Mouse (Mus musculus): ENCODE results near the gene Sap30l.
"Not testable (repeated sequence)": the region's sequence is repeated elsewhere in the genome, so short reads cannot be mapped to it uniquely, and the experiment has no call there.

Gene Sap30l

GRCm38 (mm10) chr11:57831281-57831781, 29.9 kb downstream of the Sap30l start:
- no peak for DNase-seq (ENCODE audit: low read depth, low spot score)

GRCm38 (mm10) chr11:57831861-57832260, 30.4 kb downstream of the Sap30l start:
- DNase-seq (ENCODE audit: low read depth, low spot score) = no peak

GRCm38 (mm10) chr11:57832552-57833201, 31.2 kb downstream of the Sap30l start, which contains the start of gene Hand1:
TSS of gene Hand1 (minus strand) at chr11:57832818.
- no peak for DNase-seq (ENCODE audit: low read depth, low spot score)

GRCm38 (mm10) chr11:57833296-57833977, 32.0 kb downstream of the Sap30l start:
- DNase-seq (ENCODE audit: low read depth, low spot score) = no peak

- DNase-seq (ENCODE audit: low read depth, low spot score) = no peak
Measured at GRCm38 (mm10) chr11:57834031-57834430, 32.6 kb downstream of the Sap30l start.

- DNase-seq (ENCODE audit: low read depth, low spot score) = no peak
Measured at GRCm38 (mm10) chr11:57835331-57835730, 33.9 kb downstream of the Sap30l start.

GRCm38 (mm10) chr11:57835931-57836330, 34.5 kb downstream of the Sap30l start:
- DNase-seq (ENCODE audit: low read depth, low spot score) = no peak

GRCm38 (mm10) chr11:57836401-57836800, 35.0 kb downstream of the Sap30l start:
- no peak for DNase-seq (ENCODE audit: low read depth, low spot score)

- no peak for DNase-seq (ENCODE audit: low read depth, low spot score)
Measured at GRCm38 (mm10) chr11:57836872-57837680, 35.6 kb downstream of the Sap30l start.

- no peak for DNase-seq (ENCODE audit: low read depth, low spot score)
Measured at GRCm38 (mm10) chr11:57837861-57838680, 36.6 kb downstream of the Sap30l start.

GRCm38 (mm10) chr11:57840986-57841385, 39.5 kb downstream of the Sap30l start:
- no peak for DNase-seq (ENCODE audit: low read depth, low spot score)

- no peak for DNase-seq (ENCODE audit: low read depth, low spot score)
Measured at GRCm38 (mm10) chr11:57841391-57841790, 40.0 kb downstream of the Sap30l start.

- DNase-seq (ENCODE audit: low read depth, low spot score) = not testable (repeated sequence)
Measured at GRCm38 (mm10) chr11:57846421-57847363, 45.3 kb downstream of the Sap30l start.

GRCm38 (mm10) chr11:57847396-57847795, 46.0 kb downstream of the Sap30l start:
- no peak for DNase-seq (ENCODE audit: low read depth, low spot score)

- DNase-seq (ENCODE audit: low read depth, low spot score) = no peak
Measured at GRCm38 (mm10) chr11:57850298-57850697, 48.9 kb downstream of the Sap30l start.

- no peak for DNase-seq (ENCODE audit: low read depth, low spot score)
Measured at GRCm38 (mm10) chr11:57850931-57851330, 49.5 kb downstream of the Sap30l start.

- DNase-seq (ENCODE audit: low read depth, low spot score) = no peak
Measured at GRCm38 (mm10) chr11:57853571-57853970, 52.1 kb downstream of the Sap30l start.

GRCm38 (mm10) chr11:57857709-57858108, 56.3 kb downstream of the Sap30l start:
- no peak for DNase-seq (ENCODE audit: low read depth, low spot score)
